ENCODE assay signal across 27 mouse cellular contexts in the genomic region with DNA sequence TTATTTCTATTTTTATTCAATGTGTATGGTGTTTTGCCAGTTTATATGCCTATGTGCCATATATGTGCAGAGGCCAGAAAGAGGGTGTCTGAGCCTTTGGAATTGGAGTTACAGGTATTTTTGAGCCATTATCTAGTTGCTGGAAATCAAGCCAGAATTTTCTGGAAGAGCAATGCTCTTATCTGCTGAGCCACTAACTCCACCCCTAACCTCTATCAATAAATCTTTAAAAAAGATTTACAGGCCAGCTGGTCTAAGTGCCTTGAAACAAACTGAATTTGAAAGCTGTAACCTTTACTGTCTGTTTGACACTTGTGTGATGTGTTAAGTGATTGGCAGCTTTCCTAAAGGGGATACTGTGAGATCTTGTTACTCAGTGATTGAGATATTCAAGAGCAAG.
"Had no signal": no experiment of that assay in that cellular context is flagged by ENCODE, and none has a peak within 500 bp of the region (broad histone marks: within the 10 kb centered on the region; RNA-seq: fewer than 3 reads in every experiment).

No protein-coding gene starts in this region.

- DNase-seq: left cerebral cortex, postnatal 4 days; liver, embryonic 13.5 days; liver, postnatal 0 days; lung, adult 18-20 months; lung, adult 2 months had no signal

- H3K27me3 ChIP-seq: limb, embryonic 12.5 days; limb, embryonic 13.5 days; limb, embryonic 15.5 days; liver, embryonic 12.5 days; liver, embryonic 13.5 days; liver, embryonic 15.5 days; lung, embryonic 15.5 days; megakaryocyte, embryonic 14.5 days; midbrain, embryonic 12.5 days; midbrain, embryonic 13.5 days; midbrain, embryonic 15.5 days; neural tube, embryonic 12.5 days had no signal

- H3K4me1 ChIP-seq: limb, embryonic 10.5 days; limb, embryonic 12.5 days; limb, embryonic 13.5 days; limb, embryonic 15.5 days; liver, embryonic 12.5 days; liver, embryonic 13.5 days; liver, embryonic 15.5 days; lung, embryonic 15.5 days; midbrain, embryonic 10.5 days; midbrain, embryonic 12.5 days; midbrain, embryonic 13.5 days; midbrain, embryonic 15.5 days; neural tube, embryonic 12.5 days had no signal

- ATAC-seq: liver, embryonic 12.5 days; liver, postnatal 0 days; lung, postnatal 0 days; midbrain, embryonic 13.5 days; midbrain, embryonic 15.5 days; midbrain, embryonic 16.5 days had no signal

- H3K27ac ChIP-seq: left cerebral cortex, adult 2 months; limb, embryonic 10.5 days; limb, embryonic 12.5 days; limb, embryonic 13.5 days; limb, embryonic 15.5 days; liver, embryonic 12.5 days; liver, embryonic 13.5 days; liver, embryonic 14.5 days; liver, embryonic 15.5 days; lung, embryonic 15.5 days; macrophage; midbrain, embryonic 10.5 days; midbrain, embryonic 12.5 days; midbrain, embryonic 13.5 days; midbrain, embryonic 15.5 days; neural tube, embryonic 12.5 days had no signal

- H3K4me2 ChIP-seq: limb, embryonic 12.5 days; limb, embryonic 13.5 days; limb, embryonic 15.5 days; liver, embryonic 11.5 days; liver, embryonic 12.5 days; liver, embryonic 13.5 days; liver, embryonic 15.5 days; lung, embryonic 14.5 days; lung, embryonic 15.5 days; midbrain, embryonic 11.5 days; midbrain, embryonic 12.5 days; midbrain, embryonic 13.5 days; midbrain, embryonic 15.5 days; neural tube, embryonic 12.5 days had no signal

- H3K4me3 ChIP-seq: left cerebral cortex, adult 2 months; limb, embryonic 10.5 days; limb, embryonic 12.5 days; limb, embryonic 13.5 days; limb, embryonic 15.5 days; liver, embryonic 12.5 days; liver, embryonic 13.5 days; liver, embryonic 15.5 days; lung, embryonic 15.5 days; megakaryocyte, embryonic 14.5 days; midbrain, embryonic 10.5 days; midbrain, embryonic 12.5 days; midbrain, embryonic 13.5 days; midbrain, embryonic 15.5 days; myocyte; neural tube, embryonic 12.5 days had no signal

- H3K9ac ChIP-seq: limb, embryonic 12.5 days; limb, embryonic 13.5 days; limb, embryonic 15.5 days; liver, embryonic 12.5 days; liver, embryonic 13.5 days; liver, embryonic 14.5 days; liver, embryonic 15.5 days; liver, postnatal 0 days; lung, embryonic 14.5 days; lung, embryonic 15.5 days; midbrain, embryonic 12.5 days; midbrain, embryonic 13.5 days; midbrain, embryonic 15.5 days; neural tube, embryonic 12.5 days had no signal

- H3K9me3 ChIP-seq: limb, embryonic 10.5 days; limb, embryonic 12.5 days; limb, embryonic 13.5 days; limb, embryonic 15.5 days; liver, embryonic 12.5 days; liver, embryonic 13.5 days; liver, embryonic 15.5 days; lung, embryonic 15.5 days; megakaryocyte, embryonic 14.5 days; midbrain, embryonic 10.5 days; midbrain, embryonic 13.5 days; midbrain, embryonic 15.5 days; neural tube, embryonic 12.5 days had no signal
